Mouse (Mus musculus) lung, postnatal 0 days (tissue): ENCODE measurements at regions not wholly inside any gene's neighbourhood (a gene's known extent, or its start where the extent isn't known, plus 50 kb on each side); places are given as distances from the start of the nearest gene placed in this dataset.

Experiments
- CTCF ChIP-seq: IDR thresholded peaks from 2 replicates; pipeline ENCODE4 v1.5.1; 2016; ENCODE audit warnings: antibody characterized with exemption, mild to moderate bottlenecking
- EP300 ChIP-seq: IDR thresholded peaks from 2 replicates; pipeline ENCODE4 v1.6.1; 2016; ENCODE audit warnings: antibody characterized with exemption, mild to moderate bottlenecking, control low read depth

GRCm38 (mm10) chr5:12926289-12926688, 198.9 kb upstream of the Sema3a start:
- TF ChIP-seq CTCF (no peak), EP300 (no peak)
